Mouse (Mus musculus) stomach, postnatal 0 days (tissue): ENCODE measurements around the gene Phldb2.

Source experiments
- CTCF ChIP-seq: IDR thresholded peaks from 2 replicates; pipeline ENCODE4 v1.5.1; 2016; ENCODE audit warnings: antibody characterized with exemption, low read depth, mild to moderate bottlenecking, moderate library complexity
- EP300 ChIP-seq: optimal IDR thresholded peaks from 2 replicates; pipeline ENCODE3; 2016; ENCODE audit warnings: antibody characterized with exemption

DNA sequence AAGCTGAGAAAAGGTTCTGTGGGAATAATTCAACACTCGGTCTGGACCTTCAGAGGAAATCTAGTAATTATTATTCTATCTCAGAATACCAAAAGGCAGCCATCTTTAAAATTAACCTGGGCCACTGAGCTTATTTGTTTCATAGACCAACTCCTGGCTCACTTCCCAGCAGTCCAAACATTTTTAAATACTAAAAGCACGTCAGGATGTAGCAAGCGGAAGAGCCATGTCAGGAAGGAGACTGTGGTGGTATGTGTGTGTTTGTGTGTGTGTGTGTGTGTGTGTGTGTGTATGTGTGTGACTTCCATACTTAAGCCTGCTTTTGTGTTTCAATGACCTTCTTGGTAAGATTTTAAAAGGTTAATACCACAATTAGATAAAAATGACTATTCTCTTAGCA lies 135.6 kb downstream of the Phldb2 start:
- TF ChIP-seq CTCF (no peak), EP300 (no peak)
